Mouse (Mus musculus) retina, adult 2 months (tissue): ENCODE results near the gene BC055324.
"Not testable (repeated sequence)": the region's sequence is repeated elsewhere in the genome, so short reads cannot be mapped to it uniquely, and the experiment has no call there.

ENCODE experiments used
- DNase-seq: peaks from one replicate; pipeline ENCODE4 v3.0.0-alpha.2; 2012; ENCODE audit warnings: low read depth, low spot score

Gene BC055324

GRCm38 (mm10) chr1:163994721-163995608, at the start of gene BC055324, which contains the start of gene Mettl18:
Gene BC055324 (minus strand): TSS chr1:163994796.
Gene Mettl18 (plus strand): TSS chr1:163994889.
- peak; percentile 88 for DNase-seq

- DNase-seq = no peak
Observed at GRCm38 (mm10) chr1:164043549-164043948, 49.0 kb upstream of the BC055324 start.

- no peak for DNase-seq
Observed at GRCm38 (mm10) chr1:164040385-164041135, 46.0 kb upstream of the BC055324 start.

GRCm38 (mm10) chr1:164027416-164027815, 32.8 kb upstream of the BC055324 start:
- DNase-seq = no peak

DNA sequence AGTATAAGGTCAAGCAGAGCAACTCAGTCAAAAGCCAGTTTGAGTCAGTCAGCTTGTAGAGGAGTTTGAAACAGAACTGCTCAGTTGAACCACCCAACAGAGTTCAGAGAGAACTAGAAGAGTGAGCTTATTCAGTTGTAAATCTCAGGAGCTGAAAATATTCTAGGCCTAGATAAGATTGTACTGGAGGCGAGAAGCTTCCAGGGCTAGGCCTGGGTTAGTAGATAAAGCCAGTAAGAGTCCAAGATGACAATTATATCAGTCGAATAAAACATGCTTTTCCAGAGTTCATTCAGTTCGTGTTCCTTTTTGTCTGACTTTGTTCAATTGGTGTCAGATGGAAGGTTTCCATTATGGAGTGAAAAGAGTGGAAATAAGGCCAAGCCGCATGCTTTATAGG, 31.1 kb upstream of the BC055324 start:
- no peak for DNase-seq

DNA sequence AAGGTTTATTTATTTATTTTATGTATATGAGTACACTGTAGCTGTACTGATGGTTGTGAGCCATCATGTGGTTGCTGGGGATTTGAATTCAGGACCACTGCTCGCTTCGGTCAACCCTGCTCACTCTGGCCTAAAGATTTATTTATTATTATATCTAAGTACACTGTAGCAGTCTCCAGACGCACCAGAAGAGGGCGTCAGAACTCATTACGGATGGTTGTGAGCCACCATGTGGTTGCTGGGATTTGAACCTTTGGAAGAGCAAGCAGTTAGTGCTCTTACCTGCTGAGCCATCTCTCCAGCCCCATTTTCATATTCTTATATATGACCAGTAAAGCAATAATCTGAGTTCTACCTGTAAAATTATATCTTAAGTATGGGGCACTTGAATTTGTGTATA, 27.5 kb upstream of the BC055324 start:
- not testable (repeated sequence) for DNase-seq

- DNase-seq = not testable (repeated sequence)
Observed at GRCm38 (mm10) chr1:164020746-164021145, 26.1 kb upstream of the BC055324 start.

DNA sequence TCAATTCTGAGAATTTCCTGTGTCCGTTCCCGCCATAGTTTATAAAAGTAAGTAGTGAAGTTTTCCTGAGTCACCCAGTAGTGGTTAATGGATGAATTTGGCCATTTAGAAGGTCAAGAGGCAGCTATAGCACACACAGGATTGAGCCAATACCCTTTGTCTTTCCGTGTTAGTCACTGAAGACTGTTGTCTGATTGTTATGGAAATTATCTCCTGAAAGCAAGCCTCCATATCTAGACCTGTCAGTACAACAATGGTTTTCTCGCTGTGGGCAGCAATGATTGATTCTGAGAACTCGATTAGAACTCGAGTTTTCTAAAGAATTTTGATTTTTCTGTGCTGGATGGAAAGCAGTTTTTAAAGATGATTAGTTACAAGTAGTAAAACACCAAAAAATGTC, 25.2 kb upstream of the BC055324 start:
- DNase-seq = no peak

DNA sequence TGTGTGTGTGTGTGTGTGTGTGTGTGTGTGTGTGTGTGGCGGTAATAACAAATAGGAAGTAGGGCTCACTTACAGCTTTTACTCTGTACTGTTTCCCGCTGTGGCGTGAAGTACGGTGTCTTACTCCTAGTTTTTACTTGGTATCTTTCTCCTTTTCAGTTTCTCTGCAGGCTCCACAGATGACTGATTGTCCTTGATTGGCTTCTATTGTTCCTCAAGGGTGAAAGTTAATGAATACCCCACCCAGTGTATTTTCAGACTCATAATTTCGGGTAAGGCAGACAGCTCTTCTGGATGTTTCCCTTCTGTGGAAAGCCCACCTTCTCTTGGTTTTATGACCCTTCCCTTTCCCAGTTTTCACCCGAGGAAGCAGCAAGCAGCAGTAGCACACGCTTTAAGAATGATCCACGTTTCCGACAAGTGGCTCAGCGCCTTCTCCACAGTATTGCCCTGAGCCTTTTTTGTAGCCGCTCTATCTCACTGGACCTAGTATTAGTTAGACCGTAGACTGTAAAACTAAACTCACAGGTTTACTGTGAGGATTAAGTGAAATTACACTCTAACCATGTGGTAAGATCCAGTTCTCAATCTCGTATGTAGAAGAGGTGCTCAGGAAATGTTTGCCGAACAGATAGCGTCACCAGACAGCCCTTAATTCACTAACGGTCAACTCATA, 23.8 kb upstream of the BC055324 start:
- no peak for DNase-seq

DNA sequence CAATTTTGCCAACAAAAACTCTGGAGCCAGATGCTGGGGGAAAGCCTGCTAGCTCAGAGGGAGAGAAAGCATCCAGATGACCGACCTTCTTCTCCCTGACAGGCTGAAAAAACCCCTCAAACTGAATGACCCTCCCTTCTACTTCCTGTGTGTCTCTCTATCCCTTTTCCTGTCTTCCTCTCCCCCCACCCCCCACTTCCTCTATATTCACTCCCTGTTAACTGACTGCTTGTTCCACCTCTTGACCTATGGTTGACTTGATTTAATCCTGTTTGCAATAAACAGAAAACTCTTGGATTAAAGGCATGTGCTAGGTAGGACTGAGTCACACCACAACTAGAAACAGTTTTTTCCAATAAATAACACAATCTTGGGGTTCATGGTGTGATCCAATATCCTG, 20.0 kb upstream of the BC055324 start:
- DNase-seq = no peak

DNA sequence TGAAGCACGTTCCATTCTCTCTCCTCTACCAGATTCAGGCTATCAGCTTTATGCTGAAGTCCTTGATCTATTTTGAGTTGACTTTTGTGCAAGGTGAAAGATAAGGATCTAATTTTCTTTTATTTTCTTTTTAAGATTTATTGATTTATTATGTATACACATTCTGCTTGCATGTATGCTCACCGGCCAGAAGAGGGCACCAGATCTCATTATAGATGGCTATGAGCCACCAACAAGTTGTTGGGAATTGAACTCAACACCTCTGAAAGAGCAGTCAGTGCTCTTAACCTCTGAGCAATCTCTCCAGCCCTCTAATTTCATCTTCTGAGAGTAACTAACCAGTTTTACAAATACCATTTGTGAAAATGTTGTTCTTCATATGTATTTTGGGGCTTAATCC, 14.6 kb upstream of the BC055324 start:
- no peak for DNase-seq

GRCm38 (mm10) chr1:164004311-164004710, 9.7 kb upstream of the BC055324 start:
- DNase-seq = no peak

DNA sequence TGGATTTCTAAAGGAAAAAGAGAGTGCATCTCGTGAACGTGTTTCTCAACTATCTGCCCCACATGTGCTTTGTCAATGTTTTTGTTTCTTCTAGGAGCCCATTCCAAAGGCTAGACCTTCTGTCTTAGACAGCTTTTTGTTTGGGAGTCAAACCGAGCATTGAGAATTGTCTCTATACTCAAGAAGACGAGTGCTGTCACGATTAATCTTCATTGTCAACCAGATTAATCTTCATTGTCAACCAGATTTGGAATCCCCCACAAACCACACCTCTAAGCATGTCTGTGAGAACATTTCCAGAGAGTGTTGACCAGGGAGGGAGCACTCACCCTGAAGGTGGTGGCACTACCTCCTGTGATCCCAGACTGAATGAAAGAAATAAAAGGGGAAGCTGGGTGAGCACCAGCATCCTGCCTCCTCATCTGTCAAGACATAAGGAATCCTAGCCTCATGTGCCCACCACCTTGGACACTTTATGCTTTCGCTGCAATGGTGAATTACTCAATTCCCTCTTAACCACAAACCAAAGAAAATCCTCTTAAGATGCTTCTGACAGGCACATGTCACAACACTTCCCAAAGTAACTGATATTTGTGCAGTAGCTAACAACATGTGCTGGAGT, 7.3 kb upstream of the BC055324 start:
- DNase-seq = no peak

DNA sequence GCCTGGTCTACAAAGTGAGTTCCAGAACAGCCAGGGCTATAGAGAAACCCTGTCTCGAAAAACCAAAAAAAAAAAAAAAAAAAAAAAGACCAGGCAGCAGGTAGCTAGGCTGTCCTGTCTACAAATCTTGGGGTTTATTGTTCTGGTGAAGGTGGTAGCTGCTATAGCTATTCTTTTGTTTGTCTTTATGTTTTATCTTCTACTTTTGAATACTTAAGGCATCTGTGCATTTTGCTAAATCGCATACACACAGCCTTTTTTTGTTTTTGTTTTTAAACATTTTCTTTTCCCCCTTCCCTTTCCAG, 965 bp upstream of the BC055324 start:
- no peak for DNase-seq

- DNase-seq = no peak
Observed at GRCm38 (mm10) chr1:163994173-163994720, 349 bp downstream of the BC055324 start.

DNA sequence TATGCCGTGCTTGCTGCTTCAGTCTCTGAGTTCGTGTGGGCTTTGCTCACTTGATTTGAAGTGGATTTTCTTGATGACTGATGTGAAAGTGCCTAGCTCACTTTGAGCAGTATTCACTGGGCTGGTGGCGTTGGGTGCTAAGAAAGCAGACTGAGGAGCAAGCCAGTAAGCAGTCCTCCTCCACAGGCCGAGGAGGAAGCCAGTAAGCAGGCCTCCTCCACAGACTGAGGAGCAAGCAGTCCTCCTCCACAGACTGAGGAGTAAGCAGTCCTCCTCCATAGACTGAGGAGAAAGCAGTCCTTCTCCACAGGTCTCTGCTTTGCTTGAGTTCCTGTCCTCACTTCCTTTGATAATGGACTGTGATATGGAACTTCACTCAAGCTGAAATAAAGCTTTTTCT, 2.2 kb downstream of the BC055324 start:
- no peak for DNase-seq

GRCm38 (mm10) chr1:163976515-163976914, 18.1 kb downstream of the BC055324 start:
- no peak for DNase-seq

DNA sequence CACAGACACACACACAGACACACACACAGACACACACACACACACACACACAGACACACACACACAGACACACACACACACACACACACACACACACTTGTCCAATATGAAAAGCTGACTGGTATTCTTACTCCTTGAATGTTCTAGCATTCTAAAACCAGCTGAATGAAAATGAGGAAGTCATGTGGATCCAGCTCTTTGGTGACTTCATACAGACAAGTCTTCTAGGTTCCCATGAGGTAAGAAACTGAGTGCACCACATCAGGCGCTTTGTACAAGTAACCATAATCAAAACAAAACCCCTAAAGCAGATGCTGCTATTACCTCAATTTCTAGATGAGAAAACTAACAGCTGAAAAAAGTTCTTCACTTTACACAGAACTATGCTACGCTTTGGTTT, 19.5 kb downstream of the BC055324 start:
- no peak for DNase-seq

DNA sequence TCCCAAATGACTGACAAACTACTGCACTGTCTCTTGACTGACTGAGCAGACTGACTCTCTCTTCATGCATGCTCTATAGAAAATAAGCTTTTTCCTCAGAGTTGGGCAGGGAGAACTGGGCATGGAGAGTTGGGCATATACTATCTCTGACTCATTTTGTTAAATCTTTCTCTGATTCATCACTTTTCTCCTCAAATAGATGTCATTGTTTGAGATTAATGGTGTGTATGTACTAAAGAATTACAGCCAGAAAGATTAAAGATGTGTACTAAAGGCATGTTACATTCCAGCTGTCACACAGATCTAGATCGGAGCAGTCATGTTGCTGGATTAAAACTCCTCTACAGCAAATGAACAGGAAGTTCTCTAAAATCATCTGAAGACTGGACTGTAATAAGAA, 20.1 kb downstream of the BC055324 start:
- DNase-seq = no peak

- no peak for DNase-seq
Observed at GRCm38 (mm10) chr1:163964008-163964689, 30.4 kb downstream of the BC055324 start.

DNA sequence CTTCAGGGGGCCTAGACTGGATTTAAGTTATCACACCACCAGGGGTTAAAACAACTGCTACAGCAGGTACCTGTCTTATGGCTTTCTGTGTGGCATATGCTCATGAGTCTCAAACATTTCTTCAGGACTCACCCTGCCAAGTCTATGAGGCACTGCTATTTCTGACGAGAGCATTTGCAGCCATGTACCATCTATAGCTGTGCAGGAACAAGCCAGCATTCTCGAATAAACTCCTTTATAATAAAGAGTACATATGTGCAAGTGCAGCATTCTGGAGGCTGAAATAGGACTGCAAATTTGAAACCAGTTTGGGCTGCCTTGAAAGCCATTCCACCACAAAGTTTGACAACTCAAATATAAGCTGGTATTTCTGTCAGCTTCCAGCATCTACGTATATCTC, 36.6 kb downstream of the BC055324 start:
- DNase-seq = no peak
